ENCODE assay signal across 8 mouse cellular contexts in the genomic region with DNA sequence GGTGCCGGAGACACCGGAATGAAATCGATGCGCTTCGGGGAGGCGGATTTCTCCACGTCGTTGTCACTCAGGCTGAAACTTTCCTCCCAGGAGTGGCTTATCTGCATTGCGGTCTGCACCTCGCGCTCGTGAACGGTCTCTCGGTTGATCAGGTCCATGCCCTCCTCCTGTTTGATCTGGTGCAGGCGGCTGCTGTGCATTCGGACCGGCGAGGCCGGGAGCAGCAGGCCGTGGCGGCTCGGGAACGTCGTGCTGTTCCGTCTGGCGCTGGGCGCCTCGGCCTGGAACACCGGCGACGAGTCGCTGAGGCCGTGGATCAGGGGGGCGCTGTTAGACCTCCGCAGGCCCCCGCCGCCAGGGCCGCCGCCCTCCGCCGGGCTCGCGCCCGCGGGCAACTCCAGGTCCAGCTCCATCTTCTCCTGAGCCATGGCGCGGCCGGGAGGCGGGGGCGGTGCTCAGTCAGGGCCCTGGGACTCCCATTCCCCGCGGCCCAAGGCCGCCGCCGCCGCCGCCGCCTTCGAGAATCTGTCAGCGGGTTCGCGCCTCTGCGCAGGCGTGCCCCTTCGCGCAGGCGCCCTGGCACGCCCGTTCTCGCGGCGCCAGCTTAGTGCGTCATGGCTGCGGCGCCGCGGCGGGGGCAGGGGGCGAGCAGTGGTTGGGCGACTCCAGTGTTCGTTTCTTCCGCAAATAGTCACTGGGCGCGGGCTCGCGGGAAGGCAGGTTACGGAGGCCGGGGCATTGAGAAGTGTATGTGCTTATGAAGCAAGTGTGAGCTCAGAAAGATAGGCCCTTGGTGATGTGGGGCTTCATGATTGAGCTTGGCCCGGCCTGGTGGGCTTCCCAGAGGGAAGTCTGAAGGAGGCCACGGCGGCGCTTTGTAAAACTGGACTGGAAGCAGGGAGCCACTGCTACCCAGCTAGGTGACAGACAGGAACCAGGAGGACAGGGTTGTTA. TPM values are rescaled to one million over a fixed set of nuclear protein-coding genes. Genes with fewer than 3 reads are reported as not detected.
DNase-seq lines count a peak whose midpoint lies in the region; ATAC-seq and TF ChIP-seq lines count a peak whose summit lies in the region.

A gene (minus strand): TSS at position 428 of the 954 bp plus-strand sequence.

- no peak for TF ChIP-seq CTCF in liver, embryonic 14.5 days (IDR thresholded peaks at IDR 0.05; ENCODE audit: low read depth)
- peak; percentile 35; the same call in 1 of the 2 replicates for TF ChIP-seq CTCF in stomach, postnatal 0 days (IDR thresholded peaks at IDR 0.05; ENCODE audit: low read depth)

- peak; percentile 81 for DNase-seq in c-Kit-negative CD71-positive TER-119-positive erythroid progenitor cells, embryonic 14.5 days (ENCODE audit: low read depth, low spot score)
- peak; percentile 87 for DNase-seq in forebrain, embryonic 10.5 days (ENCODE audit: extremely low spot score, low spot score)
- DNase-seq in kidney, postnatal 25 days: peak; percentile 87 to 94
- peak; percentile 77 to 83 (median 78) for DNase-seq in liver, embryonic 14.5 days (ENCODE audit: low read depth in 3 of 3, low spot score in 3 of 3)
- peak; percentile 98 for DNase-seq in neural tube, embryonic 11.5 days (ENCODE audit: low spot score)
- peak; percentile 94 for DNase-seq in stomach, postnatal 0 days (ENCODE audit: low spot score)

- no peaks in the 10 kb centered on the region for H3K27me3 ChIP-seq in forebrain, embryonic 10.5 days (ENCODE audit: poor library complexity, severe bottlenecking)
- H3K27me3 ChIP-seq in heart, embryonic 15.5 days: no peaks in the 10 kb centered on the region
- H3K27me3 ChIP-seq in liver, embryonic 14.5 days (ENCODE audit: control insufficient read depth, insufficient read depth, low read length): no peaks in the 10 kb centered on the region
- H3K27me3 ChIP-seq in neural tube, embryonic 11.5 days (ENCODE audit: control insufficient read depth, insufficient read depth, low read length): no peaks in the 10 kb centered on the region
- H3K27me3 ChIP-seq in stomach, postnatal 0 days (ENCODE audit: control insufficient read depth, insufficient read depth, low read length): no peaks in the 10 kb centered on the region

- H3K9ac ChIP-seq in heart, embryonic 15.5 days: peak within 1 kb of the TSS; percentile 93
- peak within 1 kb of the TSS; percentile 97 for H3K9ac ChIP-seq in liver, embryonic 14.5 days (replicated peaks)
- H3K9ac ChIP-seq in neural tube, embryonic 11.5 days (ENCODE audit: low read length): peak within 1 kb of the TSS; percentile 86
- peak within 1 kb of the TSS; percentile 83 for H3K9ac ChIP-seq in stomach, postnatal 0 days (ENCODE audit: low read length)

- ATAC-seq in CD4-positive, CD25-positive, alpha-beta regulatory T cell, adult 4 months: peak; percentile 85
- ATAC-seq in heart, embryonic 15.5 days (replicated peaks; ENCODE audit: insufficient number of reproducible peaks, insufficient read depth, low FRiP score, low read depth): peak; percentile 98
- ATAC-seq in liver, embryonic 14.5 days (ENCODE audit: insufficient read depth): peak; percentile 92
- peak; percentile 91 for ATAC-seq in neural tube, embryonic 11.5 days (ENCODE audit: insufficient read depth, low FRiP score, low TSS enrichment)
- ATAC-seq in stomach, postnatal 0 days (ENCODE audit: low FRiP score, low TSS enrichment): peak; percentile 97

- H3K27ac ChIP-seq in forebrain, embryonic 10.5 days: peak within 1 kb of the TSS; percentile 94
- peak within 1 kb of the TSS; percentile 97 for H3K27ac ChIP-seq in heart, embryonic 15.5 days
- H3K27ac ChIP-seq in liver, embryonic 14.5 days: peak within 1 kb of the TSS; percentile 73
- H3K27ac ChIP-seq in neural tube, embryonic 11.5 days (ENCODE audit: low read depth, low read length): peak within 1 kb of the TSS; percentile 87
- peak within 1 kb of the TSS; percentile 95 for H3K27ac ChIP-seq in stomach, postnatal 0 days (replicated peaks)

- no peaks in the 10 kb centered on the region for H3K9me3 ChIP-seq in forebrain, embryonic 10.5 days
- H3K9me3 ChIP-seq in heart, embryonic 15.5 days (replicated peaks): no peaks in the 10 kb centered on the region
- no peaks in the 10 kb centered on the region for H3K9me3 ChIP-seq in liver, embryonic 14.5 days (ENCODE audit: control insufficient read depth, low read length)
- no peaks in the 10 kb centered on the region for H3K9me3 ChIP-seq in neural tube, embryonic 11.5 days (ENCODE audit: control insufficient read depth, low read length)
- no peaks in the 10 kb centered on the region for H3K9me3 ChIP-seq in stomach, postnatal 0 days (ENCODE audit: control insufficient read depth, low read length)

- under 1% methylated on average over 92 of the region's 92 CpGs for WGBS in forebrain, embryonic 10.5 days
- under 1% methylated on average over 86 of the region's 92 CpGs for WGBS in heart, embryonic 15.5 days
- under 1% methylated on average over 92 of the region's 92 CpGs for WGBS in liver, embryonic 14.5 days (ENCODE audit: insufficient replicate concordance)
- under 1% methylated on average over 92 of the region's 92 CpGs for WGBS in neural tube, embryonic 11.5 days
- under 1% methylated on average over 72 of the region's 92 CpGs for WGBS in stomach, postnatal 0 days

- H3K4me1 ChIP-seq in forebrain, embryonic 10.5 days: peaks cover 34% of the 10 kb centered on the region
- peaks cover 17% of the 10 kb centered on the region for H3K4me1 ChIP-seq in heart, embryonic 15.5 days (replicated peaks)
- peaks cover 12 to 15% of the 10 kb centered on the region in 2 experiments for H3K4me1 ChIP-seq in liver, embryonic 14.5 days (replicated peaks; ENCODE audit: control insufficient read depth in 2 of 2, insufficient read depth in 2 of 2, low read length in 1 of 2)
- H3K4me1 ChIP-seq in neural tube, embryonic 11.5 days (ENCODE audit: control insufficient read depth, insufficient read depth, low read length): peaks cover 10% of the 10 kb centered on the region; the same call in 1 of the 2 replicates
- no peaks in the 10 kb centered on the region for H3K4me1 ChIP-seq in stomach, postnatal 0 days (replicated peaks; ENCODE audit: control insufficient read depth, insufficient read depth)

- H3K4me3 ChIP-seq in forebrain, embryonic 10.5 days: peak within 1 kb of the TSS; percentile 89
- peak within 1 kb of the TSS; percentile 84 for H3K4me3 ChIP-seq in heart, embryonic 15.5 days
- H3K4me3 ChIP-seq in liver, embryonic 14.5 days (ENCODE audit: insufficient read depth in 1 of 2, low read depth in 2 of 2, low read length in 2 of 2): peak within 1 kb of the TSS; percentile 68 to 92
- peak within 1 kb of the TSS; percentile 80 for H3K4me3 ChIP-seq in neural tube, embryonic 11.5 days (ENCODE audit: low read depth, low read length)
- peak within 1 kb of the TSS; percentile 80 for H3K4me3 ChIP-seq in stomach, postnatal 0 days (ENCODE audit: low read depth, low read length)

- peak within 1 kb of the TSS; percentile 89 for H3K4me2 ChIP-seq in heart, embryonic 15.5 days
- H3K4me2 ChIP-seq in liver, embryonic 14.5 days (ENCODE audit: low read depth): peak within 1 kb of the TSS; percentile 98
- peak within 1 kb of the TSS; percentile 84 for H3K4me2 ChIP-seq in neural tube, embryonic 11.5 days (ENCODE audit: low read depth)
- peak within 1 kb of the TSS; percentile 83 for H3K4me2 ChIP-seq in stomach, postnatal 0 days (replicated peaks; ENCODE audit: low read depth)

- no peak for TF ChIP-seq EP300 in liver, embryonic 14.5 days (IDR thresholded peaks at IDR 0.05; ENCODE audit: low read depth)
- no peak for TF ChIP-seq EP300 in stomach, postnatal 0 days (optimal IDR thresholded peaks at IDR 0.05)

- peaks cover 6% of the 10 kb centered on the region for H3K36me3 ChIP-seq in forebrain, embryonic 10.5 days (replicated peaks)
- H3K36me3 ChIP-seq in heart, embryonic 15.5 days: no peaks in the 10 kb centered on the region
- peaks cover 3% of the 10 kb centered on the region; the same call in 1 of the 2 replicates for H3K36me3 ChIP-seq in liver, embryonic 14.5 days (replicated peaks; ENCODE audit: control insufficient read depth, insufficient read depth, low read depth)
- H3K36me3 ChIP-seq in neural tube, embryonic 11.5 days (ENCODE audit: control insufficient read depth, insufficient read depth, low read length): no peaks in the 10 kb centered on the region
- no peaks in the 10 kb centered on the region for H3K36me3 ChIP-seq in stomach, postnatal 0 days (ENCODE audit: control insufficient read depth, insufficient read depth, low read length)

RNA-seq across cellular contexts. Expression of the gene that starts here (rescaled TPM):
- polyA plus RNA-seq in CD4-positive, CD25-positive, alpha-beta regulatory T cell, adult 4 months (2017; shearing (Covaris generic)): 1 to 10 TPM; 1.1 to 5.5 TPM
- 48.8 and 49.2 TPM in 2 replicates for polyA plus RNA-seq in forebrain, embryonic 10.5 days (2016; fragmentation: Nextera tagmentation; extraction: Ambion mirVana)
- 43.2 and 45.5 TPM in 2 replicates for polyA plus RNA-seq in heart, embryonic 15.5 days (2015; fragmentation: Nextera tagmentation; extraction: Ambion mirVana)
- polyA plus RNA-seq in liver, embryonic 14.5 days (2012; rRNA removed): 13.0 and 14.9 TPM in 2 replicates
- polyA plus RNA-seq in liver, embryonic 14.5 days (2014; fragmentation: Nextera tagmentation; extraction: Ambion mirVana): 22.8 and 25.4 TPM in 2 replicates
- 42.2 and 47.2 TPM in 2 replicates for polyA plus RNA-seq in neural tube, embryonic 11.5 days (2014; fragmentation: Nextera tagmentation; extraction: Ambion mirVana)
- polyA plus RNA-seq in stomach, postnatal 0 days (2015; fragmentation: Nextera tagmentation; extraction: Ambion mirVana): 42.2 and 46.2 TPM in 2 replicates

Comparison
In these comparisons a context has a peak if more than half of its experiments do, and no peak if none do; other contexts are left out.
1. Peak in every context shown above with its lines: DNase-seq, ATAC-seq, H3K4me3 ChIP-seq and H3K27ac ChIP-seq.